Comparison of ENCODE assay signal across 8 mouse cellular contexts in genomic region chr2:152669256-152669638, GRCm38 (mm10). TPM values are rescaled to one million over a fixed set of nuclear protein-coding genes. Genes with fewer than 3 reads are reported as not detected.
DNase-seq lines count a peak whose midpoint lies in the region.

H13 (plus strand) TSS chr2:152669461.

- H3K9me3 ChIP-seq in megakaryocyte, embryonic 14.5 days: no peaks in the 10 kb centered on the region

- H3K4me1 ChIP-seq in megakaryocyte, embryonic 14.5 days: peaks cover 51% of the 10 kb centered on the region

- H3K4me3 ChIP-seq in megakaryocyte, embryonic 14.5 days (replicated peaks): peak within 1 kb of the TSS; percentile 99

- H3K36me3 ChIP-seq in megakaryocyte, embryonic 14.5 days (replicated peaks; ENCODE audit: low read length): peaks cover 17% of the 10 kb centered on the region

- H3K27me3 ChIP-seq in megakaryocyte, embryonic 14.5 days (replicated peaks): peaks cover 8% of the 10 kb centered on the region

- peak; percentile 92 for DNase-seq in WW6 (ENCODE audit: low read depth, low spot score)
- DNase-seq in cerebellum, postnatal 4 days (ENCODE audit: low spot score in 2 of 2): peak; percentile 90 to 95
- peak; percentile 78 to 84 for DNase-seq in gastrocnemius, adult 8-10 months (ENCODE audit: low spot score in 2 of 2)
- peak; percentile 91 for DNase-seq in hindlimb bud, embryonic 11.5 days (ENCODE audit: extremely low spot score, low read depth, low spot score)
- peak; percentile 80 to 85 for DNase-seq in left cerebral cortex, adult 8-10 months (ENCODE audit: low spot score in 2 of 2)
- DNase-seq in right cerebral cortex, postnatal 10 days (ENCODE audit: low spot score in 2 of 2): peak; percentile 95 to 96
- peak; percentile 93 for DNase-seq in urinary bladder, postnatal 25 days (ENCODE audit: low spot score)

RNA-seq across cellular contexts. Expression of gene H13, which starts in this region (rescaled TPM):
- 10 to 100 TPM; 25.7 to 34.6 (median 28.7) TPM for total RNA-seq in gastrocnemius, adult 8-10 months (2022)
- total RNA-seq in left cerebral cortex, adult 8-10 months (2022): 10 to 100 TPM; 59.6 to 78.5 (median 71.8) TPM
- 88.7 and 308 TPM in 2 replicates for polyA plus RNA-seq in megakaryocyte, embryonic 14.5 days (2012; ENCODE audit: insufficient read depth, low replicate concordance)

Comparison
In these comparisons a context has a peak if more than half of its experiments do, and no peak if none do; other contexts are left out.
1. Peak in every context shown above with its lines: DNase-seq and H3K4me3 ChIP-seq.